Mouse (Mus musculus): ENCODE data around the gene Dmwd.

The Dmwd gene

GRCm38 (mm10) chr7:19100290-19100689, 24.3 kb downstream of the Dmwd start:
- H3K9me3 ChIP-seq (ENCODE audit: low read length), result no peaks in the 10 kb centered on the region
- H3K4me3 ChIP-seq (replicated peaks; ENCODE audit: low read length), result no peak overlapping the region
- no peaks in the 10 kb centered on the region for H3K36me3 ChIP-seq (ENCODE audit: insufficient read depth, low read length)
- TF ChIP-seq CTCF (conservative IDR thresholded peaks at IDR 0.05; ENCODE audit: low read length), result no peak
- no peak for TF ChIP-seq POU5F1 (IDR thresholded peaks at IDR 0.05; ENCODE audit: borderline replicate concordance, low read length)
- no peak for TF ChIP-seq NANOG (IDR thresholded peaks at IDR 0.05; ENCODE audit: borderline replicate concordance, low read length)
- H3K4me1 ChIP-seq (replicated peaks; ENCODE audit: low read depth, low read length), result peaks cover 28% of the 10 kb centered on the region
- peaks cover 93% of the 10 kb centered on the region for H3K27me3 ChIP-seq (ENCODE audit: insufficient read depth, low read length)

- H3K27me3 ChIP-seq (ENCODE audit: insufficient read depth, low read length), result peaks cover 82% of the 10 kb centered on the region
- TF ChIP-seq NANOG (IDR thresholded peaks at IDR 0.05; ENCODE audit: borderline replicate concordance, low read length), result no peak
- TF ChIP-seq POU5F1 (IDR thresholded peaks at IDR 0.05; ENCODE audit: borderline replicate concordance, low read length), result no peak
- no peak for TF ChIP-seq CTCF (conservative IDR thresholded peaks at IDR 0.05; ENCODE audit: low read length)
- H3K36me3 ChIP-seq (ENCODE audit: insufficient read depth, low read length), result no peaks in the 10 kb centered on the region
- no peaks in the 10 kb centered on the region for H3K9me3 ChIP-seq (ENCODE audit: low read length)
- peaks cover 5% of the 10 kb centered on the region for H3K4me1 ChIP-seq (replicated peaks; ENCODE audit: low read depth, low read length)
- H3K4me3 ChIP-seq (replicated peaks; ENCODE audit: low read length), result no peak overlapping the region
Observed at GRCm38 (mm10) chr7:19103741-19104140, 27.7 kb downstream of the Dmwd start.

GRCm38 (mm10) chr7:19104486-19104885, 28.5 kb downstream of the Dmwd start:
- no peaks in the 10 kb centered on the region for H3K4me1 ChIP-seq (replicated peaks; ENCODE audit: low read depth, low read length)
- H3K4me3 ChIP-seq (replicated peaks; ENCODE audit: low read length), result no peak overlapping the region
- peaks cover 77% of the 10 kb centered on the region for H3K27me3 ChIP-seq (ENCODE audit: insufficient read depth, low read length)
- no peaks in the 10 kb centered on the region for H3K36me3 ChIP-seq (ENCODE audit: insufficient read depth, low read length)
- no peaks in the 10 kb centered on the region for H3K9me3 ChIP-seq (ENCODE audit: low read length)
- TF ChIP-seq CTCF (conservative IDR thresholded peaks at IDR 0.05; ENCODE audit: low read length), result no peak
- TF ChIP-seq POU5F1 (IDR thresholded peaks at IDR 0.05; ENCODE audit: borderline replicate concordance, low read length), result no peak
- no peak for TF ChIP-seq NANOG (IDR thresholded peaks at IDR 0.05; ENCODE audit: borderline replicate concordance, low read length)

GRCm38 (mm10) chr7:19107436-19107835, 31.4 kb downstream of the Dmwd start:
- Histone ChIP-seq H3K9me3 (ENCODE audit: low read length) (no peaks in the 10 kb centered on the region), H3K4me3 (replicated peaks; ENCODE audit: low read length) (no peak overlapping the region), H3K4me1 (replicated peaks; ENCODE audit: low read depth, low read length) (no peaks in the 10 kb centered on the region), H3K27me3 (ENCODE audit: insufficient read depth, low read length) (peaks cover 73% of the 10 kb centered on the region), H3K36me3 (ENCODE audit: insufficient read depth, low read length) (no peaks in the 10 kb centered on the region)
- no peak for TF ChIP-seq NANOG (IDR thresholded peaks at IDR 0.05; ENCODE audit: borderline replicate concordance, low read length)
- TF ChIP-seq POU5F1 (IDR thresholded peaks at IDR 0.05; ENCODE audit: borderline replicate concordance, low read length), result no peak
- TF ChIP-seq CTCF (conservative IDR thresholded peaks at IDR 0.05; ENCODE audit: low read length), result no peak

- Histone ChIP-seq H3K27me3 (ENCODE audit: insufficient read depth, low read length) (peaks cover 66% of the 10 kb centered on the region), H3K36me3 (ENCODE audit: insufficient read depth, low read length) (no peaks in the 10 kb centered on the region), H3K4me1 (replicated peaks; ENCODE audit: low read depth, low read length) (no peaks in the 10 kb centered on the region), H3K4me3 (replicated peaks; ENCODE audit: low read length) (no peak overlapping the region), H3K9me3 (ENCODE audit: low read length) (no peaks in the 10 kb centered on the region)
- TF ChIP-seq POU5F1 (IDR thresholded peaks at IDR 0.05; ENCODE audit: borderline replicate concordance, low read length), result no peak
- TF ChIP-seq CTCF (conservative IDR thresholded peaks at IDR 0.05; ENCODE audit: low read length), result no peak
- no peak for TF ChIP-seq NANOG (IDR thresholded peaks at IDR 0.05; ENCODE audit: borderline replicate concordance, low read length)
Observed at GRCm38 (mm10) chr7:19109565-19109964, 33.5 kb downstream of the Dmwd start.

- peaks cover 31% of the 10 kb centered on the region for H3K27me3 ChIP-seq (ENCODE audit: insufficient read depth, low read length)
- peaks cover 8% of the 10 kb centered on the region for H3K9me3 ChIP-seq (ENCODE audit: low read length)
Observed at GRCm38 (mm10) chr7:19118028-19118771, 42.2 kb downstream of the Dmwd start, which contains the start of gene Gm4969. Gene Gm4969 (minus strand): TSS chr7:19118368.

GRCm38 (mm10) chr7:19119083-19119482, 43.1 kb downstream of the Dmwd start:
- TF ChIP-seq POU5F1 (IDR thresholded peaks at IDR 0.05; ENCODE audit: borderline replicate concordance, low read length), result no peak
- no peak for TF ChIP-seq CTCF (conservative IDR thresholded peaks at IDR 0.05; ENCODE audit: low read length)
- no peak for TF ChIP-seq NANOG (IDR thresholded peaks at IDR 0.05; ENCODE audit: borderline replicate concordance, low read length)
- H3K9me3 ChIP-seq (ENCODE audit: low read length), result peaks cover 8% of the 10 kb centered on the region
- peaks cover 25% of the 10 kb centered on the region for H3K27me3 ChIP-seq (ENCODE audit: insufficient read depth, low read length)
- peaks cover 22% of the 10 kb centered on the region for H3K4me1 ChIP-seq (replicated peaks; ENCODE audit: low read depth, low read length)
- H3K36me3 ChIP-seq (ENCODE audit: insufficient read depth, low read length), result no peaks in the 10 kb centered on the region
- no peak overlapping the region for H3K4me3 ChIP-seq (replicated peaks; ENCODE audit: low read length)

More at GRCm38 (mm10) chr7:19118028-19118771, 42.2 kb downstream of the Dmwd start, which contains the start of gene Gm4969:
- Histone ChIP-seq H3K36me3 (ENCODE audit: insufficient read depth, low read length) (no peaks in the 10 kb centered on the region), H3K4me3 (replicated peaks; ENCODE audit: low read length) (peak within 1 kb of the TSS; percentile 49), H3K4me1 (replicated peaks; ENCODE audit: low read depth, low read length) (peaks cover 22% of the 10 kb centered on the region)
- no peak for TF ChIP-seq NANOG (IDR thresholded peaks at IDR 0.05; ENCODE audit: borderline replicate concordance, low read length)
- TF ChIP-seq CTCF (conservative IDR thresholded peaks at IDR 0.05; ENCODE audit: low read length), result peak; percentile 33

- Histone ChIP-seq H3K36me3 (ENCODE audit: insufficient read depth, low read length) (no peaks in the 10 kb centered on the region), H3K27me3 (ENCODE audit: insufficient read depth, low read length) (peaks cover 25% of the 10 kb centered on the region), H3K4me1 (replicated peaks; ENCODE audit: low read depth, low read length) (peaks cover 26% of the 10 kb centered on the region), H3K9me3 (ENCODE audit: low read length) (peaks cover 8% of the 10 kb centered on the region), H3K4me3 (replicated peaks; ENCODE audit: low read length) (peak within 1 kb of the TSS; percentile 96)
- TF ChIP-seq NANOG (IDR thresholded peaks at IDR 0.05; ENCODE audit: borderline replicate concordance, low read length) (no peak), CTCF (conservative IDR thresholded peaks at IDR 0.05; ENCODE audit: low read length) (no peak), POU5F1 (IDR thresholded peaks at IDR 0.05; ENCODE audit: borderline replicate concordance, low read length) (no peak)
Observed at GRCm38 (mm10) chr7:19119631-19120429, 43.8 kb downstream of the Dmwd start, which contains the start of gene Fbxo46. Gene Fbxo46 (plus strand): TSS chr7:19119859.
